Mouse (Mus musculus) right cerebral cortex, adult 2 months (tissue): ENCODE measurements at regions not wholly inside any gene's neighbourhood (a gene's known extent, or its start where the extent isn't known, plus 50 kb on each side); places are given as distances from the start of the nearest gene placed in this dataset.
A peak's percentile ranks its signal among the peaks of the same experiment; 100 is the strongest.

ENCODE experiments used
- DNase-seq, 2 experiments: peaks; one replicate each; pipeline ENCODE4 v3.0.0; 2021 to 2022; ENCODE audit warnings: low spot score in 2 of 2

DNA sequence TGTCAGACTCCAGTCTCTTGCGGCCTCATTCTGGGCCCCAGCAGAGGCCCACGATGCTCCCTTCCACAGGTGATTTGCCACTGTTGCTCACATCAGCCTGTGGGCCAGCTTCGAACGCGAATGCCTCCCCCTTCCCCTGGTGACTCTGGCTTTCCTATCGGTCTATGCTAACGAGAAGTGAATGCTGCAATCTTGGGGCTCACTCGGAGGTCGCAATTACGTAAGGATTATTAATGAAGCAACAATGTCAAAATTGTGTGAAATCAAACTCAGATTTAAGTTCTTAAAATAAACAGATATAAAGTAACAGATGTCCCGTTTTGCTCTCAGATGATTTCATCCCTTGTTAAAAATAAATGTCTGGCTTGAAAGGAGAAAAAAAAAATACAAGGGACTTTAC, 572.3 kb downstream of the Bnc2 start:
- DNase-seq: peak in 1 of 2 experiments; percentile 6

DNA sequence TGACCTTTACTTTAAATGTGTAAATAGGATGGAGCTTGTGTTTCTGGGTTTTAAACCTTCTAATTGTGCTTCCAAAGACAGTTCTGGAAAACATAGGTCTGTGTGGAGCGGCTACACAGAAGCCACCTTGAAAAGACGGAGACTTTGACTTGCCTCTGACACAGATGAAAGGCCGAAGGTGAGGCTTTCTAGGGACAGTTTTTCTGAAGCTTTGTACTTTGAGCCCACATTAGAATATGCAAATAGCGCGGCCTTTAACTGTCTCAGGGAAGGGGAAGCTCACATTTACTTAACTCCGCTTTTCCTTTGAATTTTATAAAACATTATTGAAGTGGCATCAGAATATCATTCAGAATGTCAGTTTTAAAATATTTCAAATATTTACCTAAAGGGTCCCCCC, 566.5 kb downstream of the Bnc2 start:
- DNase-seq: no peak

DNA sequence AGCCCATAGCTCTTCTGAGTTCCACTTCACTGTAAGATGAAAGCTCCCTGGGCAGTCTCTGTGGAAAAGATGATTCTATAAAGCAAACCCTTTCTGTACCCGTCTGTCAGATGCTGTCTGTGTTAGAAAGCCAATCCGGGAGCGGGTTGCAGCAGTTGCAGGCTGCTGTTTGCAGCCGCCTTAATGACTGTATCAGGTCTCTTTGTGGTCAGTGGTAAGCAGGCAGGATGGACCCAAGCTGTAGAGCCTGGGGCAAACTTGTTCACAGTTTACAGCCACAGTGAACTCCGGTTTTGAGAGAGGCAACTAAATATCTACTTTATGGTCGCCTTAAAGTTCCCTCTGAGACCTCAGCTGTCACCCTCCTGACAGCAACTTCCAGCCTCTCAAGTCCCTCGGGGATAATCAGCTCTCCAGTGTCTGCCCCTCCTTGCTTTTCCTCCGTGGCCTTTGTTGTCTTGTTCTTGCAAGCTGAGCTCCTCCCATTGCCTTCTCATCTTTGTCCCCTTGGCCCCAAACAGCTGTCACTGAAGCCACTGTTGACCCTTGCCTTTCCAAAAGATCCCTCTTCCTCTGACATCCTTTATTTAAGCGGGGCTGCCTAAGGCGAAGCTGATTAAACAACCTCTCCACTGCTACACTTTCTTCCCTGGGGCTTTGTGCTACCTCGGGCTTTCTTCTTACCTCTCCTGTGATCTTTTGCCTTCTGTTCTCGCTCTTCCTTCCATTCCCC, 565.1 kb downstream of the Bnc2 start:
- DNase-seq: no peak

DNA sequence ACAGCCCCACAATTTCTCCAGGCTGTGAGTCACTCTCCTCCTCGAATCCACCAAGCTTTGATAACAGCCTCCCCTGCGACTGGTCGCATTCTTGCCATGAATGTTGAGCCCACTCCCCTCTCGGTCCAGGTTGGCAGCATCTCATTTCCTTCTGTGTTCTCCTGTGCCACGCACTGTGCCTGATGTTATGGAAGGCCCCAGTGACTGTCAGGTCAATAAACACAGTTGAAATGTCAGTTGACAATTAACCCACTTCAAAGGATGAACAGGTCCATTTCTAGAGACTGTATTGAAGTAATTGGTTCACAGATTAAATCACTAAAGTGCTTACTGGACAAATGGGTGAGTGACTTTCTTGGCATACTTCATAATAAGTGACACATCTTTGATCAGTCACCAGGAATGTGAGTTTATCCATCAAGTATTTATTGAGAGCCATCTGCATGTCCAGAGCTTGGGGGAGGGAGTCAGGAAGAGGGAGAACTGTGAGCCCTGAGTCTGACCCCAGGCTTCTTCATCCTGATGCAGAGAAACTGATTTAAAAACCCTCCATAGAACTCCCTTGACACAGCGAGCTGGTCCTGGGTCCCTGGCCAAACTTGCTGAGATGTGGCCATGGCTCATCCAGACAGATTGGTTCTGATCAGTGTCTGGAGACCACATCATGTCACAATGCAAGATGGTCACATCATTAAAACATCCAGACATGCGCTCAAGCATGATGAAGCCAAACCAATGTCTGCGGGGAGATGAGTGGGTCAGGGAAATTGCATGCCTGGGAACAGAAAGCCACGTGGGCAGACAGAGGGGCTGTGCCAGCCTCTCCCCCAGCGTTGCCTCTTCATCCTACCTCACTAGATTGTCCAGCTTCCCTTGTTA, 560.7 kb downstream of the Bnc2 start:
- DNase-seq: no peak

DNA sequence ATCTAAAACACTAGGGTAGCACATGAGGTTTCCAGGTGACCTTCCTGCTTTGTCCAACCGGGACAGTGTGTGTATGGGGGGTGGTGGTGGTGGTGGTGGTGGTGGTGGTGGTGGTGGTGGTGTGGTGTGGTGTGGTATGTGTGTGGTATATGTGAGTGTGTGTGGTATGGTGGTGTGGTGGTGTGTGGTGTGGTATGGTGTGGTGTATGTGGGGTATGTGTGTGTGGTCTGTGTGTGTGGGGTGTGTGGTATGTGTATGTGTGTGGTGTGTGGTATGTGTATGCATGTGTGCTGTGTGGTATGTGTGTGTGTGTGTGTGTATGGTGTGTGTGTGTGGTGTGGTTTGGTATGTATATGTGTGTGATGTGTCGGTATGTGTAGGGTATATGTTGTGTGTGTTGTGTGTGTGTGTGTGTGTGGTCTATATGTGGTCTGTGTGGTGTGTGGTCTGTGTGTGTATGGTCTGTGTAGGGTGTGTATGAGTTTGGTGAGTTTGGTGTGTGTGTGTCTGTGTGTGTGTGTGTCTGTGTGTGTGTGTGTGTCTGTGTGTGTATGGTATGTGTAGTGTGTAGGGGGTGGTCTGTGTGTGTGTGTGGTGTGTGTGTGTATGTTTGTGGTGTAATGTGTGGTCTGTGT, 556.7 kb downstream of the Bnc2 start:
- no peak for DNase-seq

DNA sequence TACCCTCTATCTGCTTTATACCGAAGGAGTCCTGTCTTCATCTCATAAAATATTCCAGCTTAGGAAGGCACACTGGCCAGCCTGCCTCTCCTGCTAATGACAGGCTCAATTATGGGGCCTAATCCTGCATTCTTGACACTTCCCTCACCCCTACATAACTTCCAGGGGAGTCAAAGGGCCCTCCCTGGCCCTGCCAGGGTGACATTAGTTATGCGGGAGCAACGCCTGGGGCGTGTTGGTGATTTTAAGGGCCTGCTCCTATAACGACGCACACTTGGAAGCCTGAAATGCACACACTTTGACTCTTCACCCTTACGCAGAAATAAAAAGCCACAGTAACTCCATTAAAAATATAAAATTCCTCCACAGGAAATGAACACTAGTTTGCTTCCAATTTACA, 555.5 kb downstream of the Bnc2 start:
- no peak for DNase-seq

DNA sequence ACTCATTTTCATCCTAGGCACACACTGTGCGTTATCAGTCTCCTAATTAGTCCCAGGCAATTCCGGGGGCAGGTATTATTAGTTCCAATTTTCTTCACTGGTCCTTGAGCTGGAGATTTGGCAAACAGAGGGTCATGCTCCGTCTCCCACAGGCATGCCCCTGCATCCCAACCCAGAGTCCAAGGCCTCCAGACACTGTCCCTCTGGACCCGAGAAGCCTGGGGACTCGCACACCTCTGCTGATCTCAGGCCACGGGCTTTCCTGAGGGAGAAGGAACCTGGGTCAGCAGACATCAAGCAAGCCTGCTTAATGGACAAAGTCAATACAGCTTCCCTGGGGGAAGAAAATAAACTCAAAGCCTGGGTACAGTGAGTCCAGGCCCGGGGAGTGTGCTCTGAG, 554.7 kb downstream of the Bnc2 start:
- DNase-seq: no peak

DNA sequence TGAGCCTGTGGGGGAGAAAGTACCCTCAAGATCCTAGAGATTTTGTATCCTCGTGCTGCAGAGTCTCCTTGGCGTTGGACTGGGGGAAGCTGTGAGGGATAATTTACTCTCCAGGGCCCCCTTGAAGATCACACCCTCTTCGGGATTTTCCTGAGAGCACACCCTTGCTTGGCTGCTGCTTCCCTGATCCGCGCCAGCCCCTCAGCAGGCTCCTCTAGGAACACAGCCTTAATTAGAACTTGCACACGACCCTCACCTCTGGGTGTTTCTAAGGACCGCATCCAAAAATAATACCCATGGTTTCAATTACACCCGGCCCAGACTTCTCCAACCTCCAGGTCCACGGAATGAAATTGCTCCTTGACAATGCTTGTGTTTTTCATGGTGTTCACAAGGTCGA, 553.6 kb downstream of the Bnc2 start:
- DNase-seq: no peak

DNA sequence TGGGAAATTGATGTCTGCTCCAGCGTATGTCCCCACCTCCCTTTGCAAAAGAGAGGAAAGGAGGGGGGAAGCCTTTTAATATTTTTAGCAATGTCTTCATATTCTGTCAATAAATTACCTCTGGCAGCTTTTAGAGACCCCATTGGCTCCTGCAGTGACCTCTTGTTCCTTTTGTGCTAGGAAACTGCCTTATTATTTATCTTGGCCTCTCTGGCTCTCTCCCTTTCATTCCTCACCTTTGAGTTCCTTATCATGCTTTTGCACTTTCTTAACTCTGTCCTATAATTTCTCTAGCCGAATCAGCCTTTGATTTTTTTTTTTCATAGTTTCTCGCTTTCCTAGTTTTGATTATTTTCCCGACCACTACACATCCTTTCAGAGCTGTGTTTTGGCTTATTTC, 548.7 kb downstream of the Bnc2 start:
- no peak for DNase-seq

DNA sequence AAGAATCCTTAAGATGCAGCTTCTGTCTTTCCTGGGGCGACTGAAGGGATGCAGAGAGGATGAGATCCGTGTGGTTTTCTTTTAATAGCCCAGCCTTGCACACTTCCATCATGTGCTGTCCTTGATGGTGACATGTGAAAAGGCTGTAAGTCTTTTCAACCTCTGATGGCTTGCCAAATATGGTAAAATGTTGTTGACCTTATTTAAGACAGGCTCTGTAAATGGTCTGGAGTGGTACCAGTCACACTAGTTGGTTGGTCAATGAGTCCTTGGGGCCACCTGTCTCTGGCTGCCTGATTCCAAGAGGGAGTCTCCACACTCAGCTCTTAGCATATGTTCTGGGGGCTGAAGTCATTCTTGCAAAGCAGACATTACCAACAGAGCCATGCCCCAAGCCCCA, 547.7 kb downstream of the Bnc2 start:
- DNase-seq: no peak

DNA sequence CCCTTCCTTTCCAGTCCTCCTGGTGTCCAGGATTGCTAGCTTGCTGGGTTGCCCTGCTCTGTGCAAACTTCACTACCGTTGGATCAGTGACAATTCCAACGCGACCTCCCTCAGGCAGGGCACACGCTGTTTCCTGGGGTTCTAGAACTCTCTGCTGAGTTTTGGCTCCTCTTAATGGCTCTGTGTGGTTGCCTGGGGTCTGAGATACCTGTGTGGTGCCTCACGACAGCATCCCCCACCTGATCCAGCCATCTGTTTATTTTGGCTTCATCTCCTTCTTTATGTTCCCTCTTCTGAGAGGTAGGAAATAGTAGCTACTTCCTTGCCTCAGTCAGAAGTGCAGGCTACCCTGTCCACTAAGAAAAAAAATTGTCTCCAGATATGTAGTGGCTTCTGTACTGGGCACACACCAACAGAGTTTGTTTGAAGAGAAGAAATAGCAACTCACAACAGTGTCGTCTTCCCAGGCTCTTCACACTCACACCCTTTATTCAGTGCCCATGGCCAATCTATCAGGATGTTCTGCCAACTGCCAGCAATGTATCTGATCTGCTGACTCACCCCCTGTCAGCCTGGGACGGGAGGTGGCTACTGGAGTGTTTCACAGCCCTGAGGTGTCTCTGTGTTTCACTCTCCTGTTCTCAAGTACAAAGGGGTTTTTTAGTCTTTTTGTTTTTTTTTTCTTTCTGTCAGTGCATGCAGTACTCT, 544.1 kb downstream of the Bnc2 start:
- no peak for DNase-seq

DNA sequence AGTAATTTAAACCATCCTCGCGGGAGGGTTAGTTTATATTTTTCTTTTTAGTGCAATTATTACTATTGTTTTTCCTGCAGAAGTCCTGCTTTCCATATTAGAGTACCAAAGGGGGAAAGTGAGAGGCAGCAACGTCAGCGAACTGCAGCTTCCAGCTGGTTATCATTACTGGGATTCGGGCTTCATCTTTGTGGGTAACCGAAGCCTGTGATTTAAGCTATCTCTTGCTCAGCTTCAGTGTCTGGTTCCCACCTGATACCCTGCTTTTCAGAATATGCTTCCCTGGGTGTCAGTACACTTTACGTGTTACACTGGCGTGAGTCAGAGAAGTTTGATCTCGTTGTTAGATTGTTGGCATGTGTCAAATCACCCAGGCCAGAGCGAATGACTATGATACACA, 539.3 kb downstream of the Bnc2 start:
- no peak for DNase-seq

DNA sequence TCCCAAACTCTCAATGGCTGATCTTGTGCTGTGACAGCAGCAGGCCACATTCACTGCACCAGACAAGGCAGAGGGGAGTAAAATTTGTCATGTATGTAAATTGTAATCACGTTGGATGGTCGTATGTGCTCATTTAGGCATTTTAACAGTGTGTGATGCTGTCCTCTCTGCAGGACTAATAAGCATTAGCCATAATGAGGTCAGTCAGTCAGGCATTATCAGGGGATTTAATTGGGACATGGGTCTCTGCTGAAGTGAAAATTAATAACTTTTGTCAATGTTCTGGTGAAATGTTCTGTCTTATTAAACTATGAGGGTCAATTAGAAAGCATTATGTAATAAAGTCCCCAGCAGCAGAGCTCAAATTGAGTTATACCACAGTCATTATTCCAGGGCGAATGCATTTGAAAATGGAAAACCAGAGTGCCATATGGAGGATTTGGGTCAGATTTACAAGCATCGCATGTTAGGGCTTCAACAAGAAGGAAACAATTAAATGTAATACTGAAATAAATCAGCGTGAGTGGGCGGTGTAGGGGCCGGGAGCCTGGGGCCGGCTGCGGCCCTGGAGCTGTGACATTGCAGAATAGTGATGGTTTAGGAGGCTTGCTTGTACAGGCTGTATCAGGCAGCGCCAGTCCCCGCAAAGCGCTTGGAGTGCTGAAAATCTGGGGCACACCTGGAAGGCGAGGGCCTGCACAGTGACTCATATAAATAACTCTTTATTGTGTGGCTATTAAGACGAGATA, 537.7 kb downstream of the Bnc2 start:
- DNase-seq: no peak

DNA sequence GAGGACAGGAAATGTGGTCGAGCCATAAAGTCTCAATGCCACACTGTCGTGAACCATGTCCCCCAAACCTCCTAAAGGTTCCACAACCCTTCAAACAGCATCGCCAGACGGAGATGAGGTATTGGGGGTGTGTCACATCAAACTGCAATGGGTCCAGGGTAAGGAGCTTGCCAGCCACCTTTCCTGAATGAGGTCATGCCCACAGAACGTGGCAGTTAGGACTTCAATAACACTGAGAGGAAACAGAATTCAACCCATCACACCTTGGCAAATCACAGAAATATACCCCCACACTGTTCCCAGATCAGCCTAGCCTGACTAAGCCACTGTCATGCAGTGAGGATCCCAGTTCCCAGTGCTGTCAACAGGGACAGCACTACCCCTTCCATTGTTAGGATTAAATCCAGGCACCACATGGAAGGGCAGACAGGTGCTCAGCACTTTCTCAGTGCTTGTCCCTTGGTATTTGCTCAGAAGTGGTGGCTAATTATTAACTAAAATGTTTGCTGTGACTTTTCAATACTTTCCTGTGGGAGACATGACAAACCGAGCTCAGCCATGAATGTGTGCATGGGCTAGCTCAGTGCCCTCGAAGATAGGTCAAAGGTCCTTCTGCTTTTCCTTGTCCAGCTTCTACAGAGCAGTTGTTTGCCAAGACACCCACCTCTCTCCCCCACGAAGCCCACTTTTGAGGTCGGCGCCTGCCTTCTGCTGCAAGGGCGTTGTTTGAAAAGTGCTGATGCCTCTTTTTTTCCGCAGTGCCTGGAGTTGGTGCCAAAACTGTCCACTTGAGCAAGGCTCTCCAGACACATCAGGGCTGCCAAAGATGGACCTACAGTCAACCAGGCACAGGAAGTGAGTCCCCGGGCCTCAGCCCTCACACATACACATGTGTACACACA, 525.7 kb downstream of the Bnc2 start:
- no peak for DNase-seq

DNA sequence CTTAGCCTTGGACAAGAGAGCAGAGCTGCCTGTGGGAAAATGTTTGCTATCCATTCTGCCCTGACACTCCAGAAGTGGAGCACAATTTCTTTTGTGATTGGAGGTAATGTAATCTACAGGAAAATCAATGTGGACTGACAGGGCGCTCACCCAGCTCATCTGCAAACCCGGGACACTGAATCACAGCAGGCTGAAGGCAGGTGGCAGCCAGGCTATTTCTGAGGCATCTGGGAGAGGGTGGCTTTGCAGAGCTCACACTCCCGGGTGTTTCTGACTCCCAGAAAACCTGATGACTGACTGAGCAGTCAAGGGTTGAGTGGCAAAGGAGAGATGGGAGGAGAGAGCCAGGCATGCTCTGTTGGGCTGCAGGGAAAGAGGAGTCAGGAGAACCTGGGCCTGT, 524.4 kb downstream of the Bnc2 start:
- DNase-seq: no peak

DNA sequence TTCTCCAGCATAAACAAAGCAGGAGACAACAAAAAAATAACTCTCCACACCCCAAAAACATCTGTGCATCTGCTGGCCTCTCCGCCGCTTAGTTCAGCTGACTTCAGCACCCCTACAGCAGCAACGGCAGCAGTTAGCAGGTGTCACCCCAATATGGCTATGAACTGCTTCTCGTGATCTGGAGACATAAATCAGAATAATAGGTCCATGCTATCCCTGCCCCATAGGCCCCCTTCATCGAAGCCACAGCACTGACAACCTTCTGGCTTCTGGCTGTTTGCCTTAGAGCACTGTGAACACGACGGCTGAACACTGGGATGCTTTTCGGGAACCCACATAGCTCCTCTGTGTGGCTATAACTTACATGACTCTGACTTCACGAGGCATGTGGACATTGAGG, 523.8 kb downstream of the Bnc2 start:
- DNase-seq: no peak

DNA sequence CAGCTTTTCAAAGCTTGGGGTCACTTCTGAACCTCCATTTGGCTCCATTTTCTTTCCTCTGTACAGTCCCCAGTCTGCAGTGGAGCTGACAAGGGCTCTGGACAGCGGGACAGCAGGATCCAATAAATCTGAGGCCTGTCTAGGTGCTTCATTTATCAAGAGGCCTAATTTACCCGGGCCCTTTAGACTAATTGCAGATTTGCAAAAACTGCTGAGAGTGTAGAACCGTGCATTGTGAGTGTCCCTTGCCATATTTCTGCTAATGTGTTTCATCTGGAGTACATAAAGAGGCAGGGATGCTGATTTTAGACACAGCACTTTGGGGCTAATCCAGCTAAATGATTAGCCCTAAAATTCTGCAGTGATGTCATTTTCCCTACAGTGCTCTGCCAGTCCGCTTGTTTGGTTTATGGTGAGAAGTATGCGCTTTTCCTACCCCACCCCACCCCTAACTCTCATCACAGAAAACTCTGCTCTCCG, 523.1 kb downstream of the Bnc2 start:
- no peak for DNase-seq

DNA sequence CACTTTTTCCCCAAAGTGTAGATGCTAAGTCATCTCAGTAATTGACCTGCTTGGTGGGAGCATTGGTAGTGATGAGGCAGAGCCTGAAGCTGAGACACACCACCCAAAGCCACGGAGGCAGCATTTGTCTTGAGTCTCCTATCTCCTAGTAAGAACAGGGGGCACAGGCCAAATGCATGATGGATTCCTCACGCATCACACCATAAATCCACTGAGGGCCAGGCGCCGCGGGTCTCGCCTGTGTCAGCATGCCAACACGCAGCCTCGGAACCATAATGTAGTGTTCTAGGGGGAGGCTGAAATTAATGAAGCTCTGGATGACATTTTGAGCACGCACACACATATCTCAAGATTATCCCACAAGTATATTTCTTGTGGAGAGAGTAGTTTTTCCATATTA, 521.5 kb downstream of the Bnc2 start:
- DNase-seq: no peak

DNA sequence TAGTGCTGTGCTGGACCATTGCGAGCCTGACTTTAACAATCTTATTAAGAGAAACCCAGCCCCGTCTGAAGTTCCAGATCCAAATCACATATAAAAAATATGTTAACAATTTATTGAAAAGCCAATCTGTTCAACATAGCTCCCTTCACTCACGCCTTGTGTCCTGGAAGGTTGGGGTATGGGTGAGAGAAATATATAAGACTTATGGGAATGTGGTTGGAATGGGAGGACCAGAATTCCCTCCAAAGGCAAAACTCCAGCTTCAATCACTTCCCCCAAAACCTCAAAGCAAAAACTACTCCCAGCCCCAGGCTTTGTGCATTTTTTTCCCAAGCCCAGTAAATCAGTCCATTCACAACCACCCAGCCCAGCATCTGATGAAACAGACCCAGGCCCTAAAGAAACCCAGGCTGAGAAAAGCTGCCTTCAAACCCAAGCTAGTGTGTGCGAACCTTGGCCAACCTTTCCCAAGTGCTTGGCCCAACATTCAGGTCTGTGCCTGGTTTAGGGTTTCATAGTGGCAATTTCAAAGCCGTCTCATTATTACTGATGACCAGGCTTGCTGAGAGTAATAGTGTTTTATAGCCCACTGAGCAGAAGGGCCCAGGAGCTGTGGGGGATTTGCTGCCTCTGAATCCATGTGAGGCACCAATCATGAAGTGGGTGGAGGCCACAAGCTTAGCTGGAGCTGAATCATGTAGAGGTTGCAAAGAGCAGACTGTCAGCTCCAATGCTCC, 517.0 kb downstream of the Bnc2 start:
- DNase-seq: no peak

DNA sequence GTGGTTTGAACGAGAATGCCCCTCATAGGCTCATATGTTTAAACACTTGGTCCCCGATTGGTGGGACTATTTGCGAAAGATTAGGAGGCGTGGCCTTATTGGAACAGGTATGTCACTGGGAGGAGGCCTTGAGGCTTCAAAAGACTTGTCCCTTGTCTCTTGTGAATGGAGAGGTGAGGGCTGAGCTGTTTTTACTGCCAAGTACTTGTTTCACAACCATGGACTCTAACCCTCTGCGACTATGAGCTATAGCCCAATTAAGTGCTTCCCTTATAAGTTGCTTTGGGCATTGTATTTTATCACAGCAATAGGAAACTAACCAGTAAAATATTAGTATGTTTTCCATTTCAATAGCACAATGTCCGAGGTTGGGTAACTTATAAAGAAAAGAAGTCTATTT, 511.7 kb downstream of the Bnc2 start:
- no peak for DNase-seq
